Mouse (Mus musculus) stomach, embryonic 15.5 days (tissue): ENCODE data around the gene Snta1. TPM values are rescaled to one million over a fixed set of nuclear protein-coding genes. Genes with fewer than 3 reads are reported as not detected.

ENCODE experiments used
- ATAC-seq: fragments of 200-750 bp; cut with Nextera tagmentation; 2 replicates; pipeline ENCODE4 v1.8.0; 2017; ENCODE audit warnings: low read depth, moderate number of reproducible peaks, moderate TSS enrichment; ENCODE audit not compliant: insufficient read depth, low FRiP score
- H3K27ac ChIP-seq: fragments of 300-500 bp; sonication (generic); 2 replicates; pipeline ENCODE4 v1.5.1; 2015; ENCODE audit warnings: mild to moderate bottlenecking, inconsistent platforms
- H3K27me3 ChIP-seq: fragments of 300-500 bp; sonication (generic); replicated peaks from 2 replicates; pipeline ENCODE4 v1.6.1; 2015; ENCODE audit warnings: inconsistent platforms
- H3K36me3 ChIP-seq: fragments of 300-500 bp; sonication (generic); 2 replicates; pipeline ENCODE4 v1.6.1; 2015; ENCODE audit warnings: inconsistent platforms
- H3K4me1 ChIP-seq: fragments of 300-500 bp; sonication (generic); 2 replicates; pipeline ENCODE4 v1.6.1; 2015; ENCODE audit warnings: inconsistent platforms
- H3K4me2 ChIP-seq: fragments of 300-500 bp; sonication (generic); 2 replicates; pipeline ENCODE4 v1.6.1; 2015; ENCODE audit warnings: mild to moderate bottlenecking, inconsistent platforms
- H3K4me3 ChIP-seq: fragments of 300-500 bp; sonication (generic); replicated peaks from 2 replicates; pipeline ENCODE4 v1.5.1; 2015; ENCODE audit warnings: inconsistent platforms
- H3K9ac ChIP-seq: fragments of 300-500 bp; sonication (generic); 2 replicates; pipeline ENCODE4 v1.6.1; 2015; ENCODE audit warnings: inconsistent platforms
- H3K9me3 ChIP-seq: fragments of 300-500 bp; sonication (generic); 2 replicates; pipeline ENCODE4 v1.6.1; 2016; ENCODE audit warnings: inconsistent platforms
- WGBS: fragments of 180-500 bp; shearing (Covaris S2); methylation state at CpG from one replicate; pipeline ENCODE4 v1.1.7; 2015; 5-methylcytosine and 5-hydroxymethylcytosine counted together
- polyA plus RNA-seq: library from polyadenylated mRNA; unstranded; fragments of >200 nt; fragmentation: Nextera tagmentation; extraction: Ambion mirVana; gene quantifications from 2 replicates; pipeline ENCODE4 v1.2.1, GENCODE M21; 2015

Snta1 gene
- polyA plus RNA-seq, 1 experiment from 2014 or later, result 7.5 TPM

- 96% methylated on average over 7 of the region's 7 CpGs for WGBS
- Histone ChIP-seq H3K27me3 (no peaks in the 10 kb centered on the region), H3K9me3 (no peaks in the 10 kb centered on the region), H3K36me3 (no peaks in the 10 kb centered on the region), H3K4me2 (no peak overlapping the region), H3K4me1 (peaks cover 8% of the 10 kb centered on the region; the same call in 1 of the 2 replicates), H3K27ac (no peak overlapping the region), H3K4me3 (no peak overlapping the region), H3K9ac (no peak overlapping the region)
- ATAC-seq, result no peak
These were observed 26.8 kb upstream of the Snta1 start for GRCm38 (mm10) chr2:154434690-154435089.

GRCm38 (mm10) chr2:154433391-154433790 is 25.5 kb upstream of the Snta1 start:
- WGBS, result 46% methylated on average over 3 of the region's 3 CpGs
- Histone ChIP-seq H3K4me3 (no peak overlapping the region), H3K36me3 (no peaks in the 10 kb centered on the region), H3K27me3 (no peaks in the 10 kb centered on the region), H3K4me1 (peaks cover 4% of the 10 kb centered on the region; the same call in 1 of the 2 replicates), H3K27ac (no peak overlapping the region), H3K4me2 (no peak overlapping the region), H3K9me3 (no peaks in the 10 kb centered on the region), H3K9ac (no peak overlapping the region)
- ATAC-seq, result no peak

GRCm38 (mm10) chr2:154432696-154433095 is 24.8 kb upstream of the Snta1 start:
- no peak overlapping the region for H3K27ac ChIP-seq
- H3K4me2 ChIP-seq, result no peak overlapping the region
- H3K9ac ChIP-seq, result no peak overlapping the region
- H3K36me3 ChIP-seq, result no peaks in the 10 kb centered on the region
- WGBS, result 63% methylated on average over 2 of the region's 2 CpGs
- H3K27me3 ChIP-seq, result no peaks in the 10 kb centered on the region
- H3K9me3 ChIP-seq, result no peaks in the 10 kb centered on the region
- ATAC-seq, result no peak
- H3K4me1 ChIP-seq, result peaks cover 10% of the 10 kb centered on the region
- H3K4me3 ChIP-seq, result no peak overlapping the region

- H3K4me3 ChIP-seq, result no peak overlapping the region
- no peaks in the 10 kb centered on the region for H3K9me3 ChIP-seq
- 95% methylated on average over 2 of the region's 2 CpGs for WGBS
- no peak overlapping the region for H3K4me2 ChIP-seq
- peaks cover 11% of the 10 kb centered on the region for H3K4me1 ChIP-seq
- H3K27ac ChIP-seq, result no peak overlapping the region
- H3K9ac ChIP-seq, result no peak overlapping the region
- no peaks in the 10 kb centered on the region for H3K27me3 ChIP-seq
- ATAC-seq, result no peak
- H3K36me3 ChIP-seq, result no peaks in the 10 kb centered on the region
These were observed 22.7 kb upstream of the Snta1 start for GRCm38 (mm10) chr2:154430566-154430965.

- Histone ChIP-seq H3K9ac (no peak overlapping the region; the same call in 1 of the 2 replicates), H3K4me2 (peak overlapping the region; percentile 46), H3K4me3 (peak overlapping the region; percentile 2), H3K4me1 (peaks cover 10% of the 10 kb centered on the region), H3K27me3 (no peaks in the 10 kb centered on the region), H3K27ac (peak overlapping the region; percentile 75), H3K9me3 (no peaks in the 10 kb centered on the region), H3K36me3 (no peaks in the 10 kb centered on the region)
- 23% methylated on average over 17 of the region's 17 CpGs for WGBS
- peak; percentile 84 for ATAC-seq
These were observed 20.0 kb upstream of the Snta1 start for GRCm38 (mm10) chr2:154427853-154428360.

GRCm38 (mm10) chr2:154426905-154427852 is 19.3 kb upstream of the Snta1 start:
- Histone ChIP-seq H3K4me3 (peak overlapping the region; percentile 38), H3K36me3 (no peaks in the 10 kb centered on the region), H3K27ac (peak overlapping the region; percentile 75), H3K27me3 (no peaks in the 10 kb centered on the region), H3K4me1 (peaks cover 10% of the 10 kb centered on the region), H3K4me2 (peak overlapping the region; percentile 64), H3K9me3 (no peaks in the 10 kb centered on the region), H3K9ac (no peak overlapping the region)
- ATAC-seq, result peak; percentile 18; the same call in 1 of the 2 replicates
- 54% methylated on average over 11 of the region's 11 CpGs for WGBS

- Histone ChIP-seq H3K27me3 (no peaks in the 10 kb centered on the region), H3K9ac (no peak overlapping the region), H3K4me1 (peaks cover 10% of the 10 kb centered on the region), H3K4me3 (peak overlapping the region; percentile 38), H3K4me2 (peak overlapping the region; percentile 64), H3K36me3 (no peaks in the 10 kb centered on the region), H3K27ac (no peak overlapping the region), H3K9me3 (no peaks in the 10 kb centered on the region)
- WGBS, result 12% methylated on average over 25 of the region's 25 CpGs
- ATAC-seq, result no peak
These were observed 18.4 kb upstream of the Snta1 start for GRCm38 (mm10) chr2:154426188-154426904.

GRCm38 (mm10) chr2:154425522-154425921 is 17.6 kb upstream of the Snta1 start:
- H3K4me3 ChIP-seq, result no peak overlapping the region
- no peaks in the 10 kb centered on the region for H3K9me3 ChIP-seq
- H3K36me3 ChIP-seq, result no peaks in the 10 kb centered on the region
- H3K4me1 ChIP-seq, result peaks cover 10% of the 10 kb centered on the region
- 90% methylated on average over 3 of the region's 3 CpGs for WGBS
- ATAC-seq, result no peak
- H3K27me3 ChIP-seq, result no peaks in the 10 kb centered on the region
- no peak overlapping the region for H3K9ac ChIP-seq
- H3K4me2 ChIP-seq, result no peak overlapping the region
- H3K27ac ChIP-seq, result no peak overlapping the region

- H3K4me2 ChIP-seq, result no peak overlapping the region
- no peak overlapping the region for H3K27ac ChIP-seq
- H3K36me3 ChIP-seq, result no peaks in the 10 kb centered on the region
- H3K4me3 ChIP-seq, result no peak overlapping the region
- peaks cover 10% of the 10 kb centered on the region for H3K4me1 ChIP-seq
- WGBS, result 73% methylated on average over 2 of the region's 2 CpGs
- no peak for ATAC-seq
- no peak overlapping the region for H3K9ac ChIP-seq
- H3K9me3 ChIP-seq, result no peaks in the 10 kb centered on the region
- H3K27me3 ChIP-seq, result no peaks in the 10 kb centered on the region
These were observed 15.6 kb upstream of the Snta1 start for GRCm38 (mm10) chr2:154423548-154423947.

GRCm38 (mm10) chr2:154422181-154422580 is 14.3 kb upstream of the Snta1 start:
- no peaks in the 10 kb centered on the region for H3K27me3 ChIP-seq
- no peak overlapping the region for H3K27ac ChIP-seq
- ATAC-seq, result no peak
- H3K4me1 ChIP-seq, result 0 out of 2 replicates have a peak, but pooled peaks cover 3% of the 10 kb centered on the region
- no peaks in the 10 kb centered on the region for H3K36me3 ChIP-seq
- no peaks in the 10 kb centered on the region for H3K9me3 ChIP-seq
- no peak overlapping the region for H3K9ac ChIP-seq
- no peak overlapping the region for H3K4me3 ChIP-seq
- no peak overlapping the region for H3K4me2 ChIP-seq
- 71% methylated on average over 5 of the region's 5 CpGs for WGBS

GRCm38 (mm10) chr2:154420942-154421731 is 13.2 kb upstream of the Snta1 start:
- Histone ChIP-seq H3K36me3 (no peaks in the 10 kb centered on the region), H3K4me3 (no peak overlapping the region), H3K27me3 (no peaks in the 10 kb centered on the region), H3K4me1 (no peaks in the 10 kb centered on the region), H3K27ac (no peak overlapping the region), H3K9ac (no peak overlapping the region), H3K9me3 (no peaks in the 10 kb centered on the region), H3K4me2 (no peak overlapping the region)
- 52% methylated on average over 7 of the region's 7 CpGs for WGBS
- ATAC-seq, result peak; percentile 31; the same call in 1 of the 2 replicates
